Mouse (Mus musculus): ENCODE measurements around the gene Mthfd2. TPM values are rescaled to one million over a fixed set of nuclear protein-coding genes. Genes with fewer than 3 reads are reported as not detected.

Gene Mthfd2
- polyA plus RNA-seq (2011; ENCODE audit: insufficient read depth, insufficient read length, low read depth, missing spikeins) = 58.4 and 63.8 TPM in 2 replicates

- Histone ChIP-seq H3K36me3 (ENCODE audit: control insufficient read depth, insufficient read depth, low read length, poor library complexity, severe bottlenecking) (peaks cover 15% of the 10 kb centered on the region), H3K4me1 (ENCODE audit: control insufficient read depth, insufficient read depth, low read length) (no peaks in the 10 kb centered on the region), H3K9me3 (replicated peaks; ENCODE audit: control insufficient read depth, insufficient read depth, low read length, poor library complexity, severe bottlenecking) (no peaks in the 10 kb centered on the region), H3K9ac (ENCODE audit: low read depth, poor library complexity, severe bottlenecking) (peak within 1 kb of the TSS; percentile 93), H3K27ac (ENCODE audit: insufficient read depth, low read length) (peak within 1 kb of the TSS; percentile 32; the same call in 1 of the 2 replicates), H3K27me3 (ENCODE audit: control insufficient read depth, insufficient read depth, low read length, poor library complexity, severe bottlenecking) (no peaks in the 10 kb centered on the region), H3K4me3 (ENCODE audit: low read depth, low read length) (peak within 1 kb of the TSS; percentile 100)
- TF ChIP-seq POLR2A (IDR thresholded peaks at IDR 0.05; ENCODE audit: insufficient read depth, low read length) = peak; percentile 84
- no peak for TF ChIP-seq EP300 (IDR thresholded peaks at IDR 0.05; ENCODE audit: insufficient read depth, low read depth, low read length)
- no peak for TF ChIP-seq CTCF (IDR thresholded peaks at IDR 0.05; ENCODE audit: low read depth, low read length)
Measured at GRCm38 (mm10) chr6:83325525-83326393, at the start of gene Mthfd2, which contains the start of gene Mob1a. Mthfd2 (minus strand) TSS chr6:83325908. Mob1a (plus strand) TSS chr6:83326016.

- no peak overlapping the region for H3K4me3 ChIP-seq (ENCODE audit: low read depth, low read length)
- no peaks in the 10 kb centered on the region for H3K4me1 ChIP-seq (ENCODE audit: control insufficient read depth, insufficient read depth, low read length)
- no peak overlapping the region for H3K27ac ChIP-seq (ENCODE audit: insufficient read depth, low read length)
- H3K27me3 ChIP-seq (ENCODE audit: control insufficient read depth, insufficient read depth, low read length, poor library complexity, severe bottlenecking) = no peaks in the 10 kb centered on the region
- H3K9me3 ChIP-seq (replicated peaks; ENCODE audit: control insufficient read depth, insufficient read depth, low read length, poor library complexity, severe bottlenecking) = no peaks in the 10 kb centered on the region
- no peak overlapping the region for H3K9ac ChIP-seq (ENCODE audit: low read depth, poor library complexity, severe bottlenecking)
- TF ChIP-seq CTCF (IDR thresholded peaks at IDR 0.05; ENCODE audit: low read depth, low read length) (no peak), EP300 (IDR thresholded peaks at IDR 0.05; ENCODE audit: insufficient read depth, low read depth, low read length) (no peak), POLR2A (IDR thresholded peaks at IDR 0.05; ENCODE audit: insufficient read depth, low read length) (no peak)
- no peaks in the 10 kb centered on the region for H3K36me3 ChIP-seq (ENCODE audit: control insufficient read depth, insufficient read depth, low read length, poor library complexity, severe bottlenecking)
Measured at GRCm38 (mm10) chr6:83373704-83374300, 48.1 kb upstream of the Mthfd2 start.

GRCm38 (mm10) chr6:83371350-83371749, 45.6 kb upstream of the Mthfd2 start:
- TF ChIP-seq POLR2A (IDR thresholded peaks at IDR 0.05; ENCODE audit: insufficient read depth, low read length) (no peak), EP300 (IDR thresholded peaks at IDR 0.05; ENCODE audit: insufficient read depth, low read depth, low read length) (no peak)
- H3K9ac ChIP-seq (ENCODE audit: low read depth, poor library complexity, severe bottlenecking) = no peak overlapping the region

GRCm38 (mm10) chr6:83370316-83370965, 44.7 kb upstream of the Mthfd2 start:
- no peaks in the 10 kb centered on the region for H3K36me3 ChIP-seq (ENCODE audit: control insufficient read depth, insufficient read depth, low read length, poor library complexity, severe bottlenecking)
- TF ChIP-seq POLR2A (IDR thresholded peaks at IDR 0.05; ENCODE audit: insufficient read depth, low read length) (no peak), CTCF (IDR thresholded peaks at IDR 0.05; ENCODE audit: low read depth, low read length) (no peak), EP300 (IDR thresholded peaks at IDR 0.05; ENCODE audit: insufficient read depth, low read depth, low read length) (no peak)

More at GRCm38 (mm10) chr6:83371350-83371749, 45.6 kb upstream of the Mthfd2 start:
- H3K36me3 ChIP-seq (ENCODE audit: control insufficient read depth, insufficient read depth, low read length, poor library complexity, severe bottlenecking) = no peaks in the 10 kb centered on the region
- no peaks in the 10 kb centered on the region for H3K27me3 ChIP-seq (ENCODE audit: control insufficient read depth, insufficient read depth, low read length, poor library complexity, severe bottlenecking)
- no peaks in the 10 kb centered on the region for H3K9me3 ChIP-seq (replicated peaks; ENCODE audit: control insufficient read depth, insufficient read depth, low read length, poor library complexity, severe bottlenecking)
- H3K4me3 ChIP-seq (ENCODE audit: low read depth, low read length) = no peak overlapping the region
- H3K4me1 ChIP-seq (ENCODE audit: control insufficient read depth, insufficient read depth, low read length) = no peaks in the 10 kb centered on the region
- H3K27ac ChIP-seq (ENCODE audit: insufficient read depth, low read length) = no peak overlapping the region

GRCm38 (mm10) chr6:83363075-83363474, 37.4 kb upstream of the Mthfd2 start:
- Histone ChIP-seq H3K36me3 (ENCODE audit: control insufficient read depth, insufficient read depth, low read length, poor library complexity, severe bottlenecking) (peaks cover 2% of the 10 kb centered on the region; the same call in 1 of the 2 replicates), H3K9ac (ENCODE audit: low read depth, poor library complexity, severe bottlenecking) (no peak overlapping the region), H3K9me3 (replicated peaks; ENCODE audit: control insufficient read depth, insufficient read depth, low read length, poor library complexity, severe bottlenecking) (no peaks in the 10 kb centered on the region), H3K4me3 (ENCODE audit: low read depth, low read length) (no peak overlapping the region), H3K4me1 (ENCODE audit: control insufficient read depth, insufficient read depth, low read length) (no peaks in the 10 kb centered on the region), H3K27ac (ENCODE audit: insufficient read depth, low read length) (no peak overlapping the region), H3K27me3 (ENCODE audit: control insufficient read depth, insufficient read depth, low read length, poor library complexity, severe bottlenecking) (no peaks in the 10 kb centered on the region)
- TF ChIP-seq CTCF (IDR thresholded peaks at IDR 0.05; ENCODE audit: low read depth, low read length) = no peak
- TF ChIP-seq EP300 (IDR thresholded peaks at IDR 0.05; ENCODE audit: insufficient read depth, low read depth, low read length) = no peak
- TF ChIP-seq POLR2A (IDR thresholded peaks at IDR 0.05; ENCODE audit: insufficient read depth, low read length) = no peak

More at GRCm38 (mm10) chr6:83370316-83370965, 44.7 kb upstream of the Mthfd2 start:
- H3K27me3 ChIP-seq (ENCODE audit: control insufficient read depth, insufficient read depth, low read length, poor library complexity, severe bottlenecking) = no peaks in the 10 kb centered on the region
- no peak overlapping the region for H3K27ac ChIP-seq (ENCODE audit: insufficient read depth, low read length)
- H3K9me3 ChIP-seq (replicated peaks; ENCODE audit: control insufficient read depth, insufficient read depth, low read length, poor library complexity, severe bottlenecking) = no peaks in the 10 kb centered on the region
- no peak overlapping the region for H3K4me3 ChIP-seq (ENCODE audit: low read depth, low read length)
- no peak overlapping the region for H3K9ac ChIP-seq (ENCODE audit: low read depth, poor library complexity, severe bottlenecking)
- no peaks in the 10 kb centered on the region for H3K4me1 ChIP-seq (ENCODE audit: control insufficient read depth, insufficient read depth, low read length)

Measured in ES-Bruce4 (cell line).